Mouse (Mus musculus): Measurements from ENCODE around the gene Esrra.
"Not testable (repeated sequence)": the region's sequence is repeated elsewhere in the genome, so short reads cannot be mapped to it uniquely, and the experiment has no call there.

Esrra gene

GRCm38 (mm10) chr19:6920741-6921636 is 624 bp downstream of the Esrra start:
- in situ Hi-C loops (cut with MseI, MboI), result no loop called here

GRCm38 (mm10) chr19:6919876-6920740 is 1.5 kb downstream of the Esrra start:
- in situ Hi-C loops (cut with MseI, MboI), result no loop called here

DNA sequence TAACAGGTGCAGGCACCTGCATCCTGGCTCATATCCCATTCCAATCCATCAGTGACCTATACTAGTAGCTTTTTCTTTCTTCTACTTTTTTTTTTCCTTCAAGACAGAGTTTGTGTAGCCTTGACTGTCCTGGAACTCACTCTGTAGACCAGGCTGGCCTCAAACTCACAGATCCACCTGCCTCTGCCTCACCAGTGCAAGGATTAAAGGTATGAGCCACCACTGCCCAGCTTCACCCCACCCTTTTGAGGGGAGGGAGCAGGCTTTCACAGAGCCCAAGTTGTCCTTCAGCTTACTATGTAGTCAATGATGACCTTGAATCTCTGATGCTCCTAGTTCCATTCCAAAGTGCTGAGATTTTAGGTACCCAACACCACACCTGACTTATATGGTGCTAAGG is 2.2 kb downstream of the Esrra start:
- in situ Hi-C loops (cut with MseI, MboI), result no loop called here

- in situ Hi-C loops (cut with MseI, MboI), result no loop called here
Observed at GRCm38 (mm10) chr19:6918321-6918720, 3.3 kb downstream of the Esrra start.

DNA sequence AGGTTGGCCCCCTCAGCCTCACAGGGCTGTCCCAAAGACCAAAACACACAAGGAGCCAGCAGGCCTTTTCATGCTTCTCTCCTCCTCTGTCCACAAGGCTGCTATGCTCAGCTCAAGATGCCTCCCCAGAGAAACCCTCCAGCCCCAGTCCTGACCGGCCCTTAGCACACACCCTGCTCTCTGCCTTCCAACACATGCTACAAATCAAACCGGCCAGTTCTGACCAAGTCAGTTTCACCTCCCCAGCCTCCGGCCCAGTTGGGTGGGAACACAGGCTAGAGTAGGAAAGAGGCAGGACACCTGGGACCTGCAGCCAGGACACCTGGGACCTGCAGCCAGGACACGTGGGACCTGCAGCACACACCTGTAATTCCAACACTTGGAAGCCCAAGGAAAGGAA is 5.1 kb downstream of the Esrra start:
- in situ Hi-C loops (cut with MseI, MboI), result no loop called here

DNA sequence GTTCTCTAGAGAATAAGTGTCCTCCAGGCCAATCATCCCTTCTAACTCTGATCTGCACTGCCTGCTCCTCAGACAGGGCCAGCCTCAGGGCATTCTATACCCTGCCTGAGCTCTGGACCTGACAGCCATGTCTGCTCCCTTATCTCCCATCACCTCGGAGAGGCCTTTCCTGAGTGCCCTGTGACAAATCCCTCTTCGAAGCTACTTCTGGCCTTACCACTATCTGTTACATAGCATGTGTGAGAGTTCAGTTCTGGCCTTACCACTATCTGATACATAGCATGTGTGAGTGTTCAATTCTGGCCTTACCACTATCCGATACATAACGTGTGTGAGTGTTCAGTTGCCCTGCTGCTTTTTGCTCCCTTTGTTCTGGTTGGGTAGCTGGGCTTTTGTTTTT is 6.3 kb downstream of the Esrra start:
- in situ Hi-C loops (cut with MseI, MboI), result no loop called here

DNA sequence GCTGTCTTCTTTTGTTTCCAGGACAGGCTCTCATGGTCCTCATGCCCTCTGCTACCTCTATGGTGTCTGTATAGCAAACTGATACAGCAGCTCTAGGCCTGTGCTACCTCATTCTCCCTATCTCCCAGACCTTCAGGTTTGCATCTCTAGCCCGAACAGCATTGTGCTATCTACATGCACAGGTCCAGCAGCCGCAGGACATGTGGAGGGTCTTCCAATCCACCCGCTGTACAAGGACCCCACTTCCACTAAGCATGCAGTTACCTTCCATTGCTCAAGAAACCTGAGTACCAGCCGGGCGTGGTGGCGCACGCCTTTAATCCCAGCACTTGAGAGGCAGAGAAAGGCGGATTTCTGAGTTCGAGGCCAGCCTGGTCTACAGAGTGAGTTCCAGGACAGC is 7.1 kb downstream of the Esrra start:
- in situ Hi-C loops (cut with MseI, MboI), result no loop called here

DNA sequence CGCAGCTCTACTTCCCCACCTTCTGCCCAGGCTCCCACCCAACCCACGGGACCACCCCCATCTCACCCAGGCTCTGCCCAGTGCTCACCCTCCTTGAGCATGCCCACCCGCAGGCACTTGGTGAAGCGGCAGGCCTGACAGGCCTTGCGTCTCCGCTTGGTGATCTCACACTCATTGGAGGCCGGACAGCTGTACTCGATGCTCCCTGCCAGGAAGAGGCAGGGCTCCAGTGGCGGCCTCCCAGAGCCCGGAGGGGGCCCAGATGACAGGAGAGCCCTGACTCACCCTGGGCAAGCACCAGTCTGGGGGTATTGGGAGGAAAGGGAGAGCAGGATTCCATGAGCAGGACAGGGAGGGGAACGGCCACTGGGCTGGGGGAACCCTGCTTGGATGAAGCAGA is 7.6 kb downstream of the Esrra start:
- in situ Hi-C loops (cut with MseI, MboI), result no loop called here

- in situ Hi-C loops (cut with MseI, MboI), result no loop called here
Observed at GRCm38 (mm10) chr19:6913036-6913435, 8.6 kb downstream of the Esrra start.

- in situ Hi-C loops (cut with MseI, MboI), result no loop called here
Observed at GRCm38 (mm10) chr19:6912205-6912970, 9.2 kb downstream of the Esrra start.

DNA sequence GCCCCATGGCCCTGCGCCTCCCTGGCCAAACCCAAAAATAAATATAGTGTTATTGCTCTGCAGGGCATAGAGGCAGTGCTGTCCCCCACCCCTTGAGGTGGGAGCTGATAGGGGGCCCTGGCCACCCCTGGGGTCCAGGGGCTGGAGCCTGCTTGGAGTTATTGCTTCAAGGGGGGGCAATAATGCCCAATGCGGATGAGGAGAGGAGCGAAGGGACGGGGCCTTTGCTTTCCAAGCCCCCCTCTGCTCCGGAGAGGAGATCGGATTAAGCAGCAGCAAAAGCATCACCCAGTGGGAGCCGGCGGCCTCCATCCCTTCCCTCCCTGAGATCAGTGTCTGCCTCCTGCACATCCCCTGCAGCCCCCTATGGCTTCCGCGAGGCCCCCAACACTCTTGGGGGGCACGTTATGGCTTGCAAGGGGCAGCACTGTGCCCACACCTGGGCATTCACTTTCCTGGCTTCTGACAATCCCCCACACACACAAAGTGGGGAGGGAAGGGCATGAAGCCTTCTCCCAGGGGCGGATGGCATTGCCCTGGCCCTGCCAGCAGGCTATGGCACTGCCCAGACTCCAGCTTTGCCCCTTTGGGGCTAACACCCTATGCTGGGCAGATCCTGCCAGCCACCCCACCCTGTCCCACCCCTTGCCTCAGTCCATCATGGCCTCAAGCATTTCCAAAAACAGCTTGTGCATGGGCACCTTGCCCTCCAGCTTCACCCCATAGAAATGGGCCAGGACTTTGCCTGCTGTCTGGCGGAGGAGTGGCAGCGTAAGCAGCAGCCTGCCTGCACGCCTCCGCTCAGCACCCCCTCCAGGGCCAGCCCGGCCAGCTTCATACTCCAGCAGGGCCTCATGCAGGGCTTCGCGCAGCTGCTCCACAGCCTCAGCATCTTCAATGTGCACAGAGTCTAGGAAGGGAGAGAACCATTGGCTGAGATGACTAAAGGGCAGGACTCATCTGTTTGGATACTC is 10.2 kb downstream of the Esrra start:
- in situ Hi-C loops (cut with MseI, MboI), result no loop called here

- in situ Hi-C loops (cut with MseI, MboI), result not testable (repeated sequence)
Observed at GRCm38 (mm10) chr19:6910306-6910705, 11.3 kb downstream of the Esrra start.

DNA sequence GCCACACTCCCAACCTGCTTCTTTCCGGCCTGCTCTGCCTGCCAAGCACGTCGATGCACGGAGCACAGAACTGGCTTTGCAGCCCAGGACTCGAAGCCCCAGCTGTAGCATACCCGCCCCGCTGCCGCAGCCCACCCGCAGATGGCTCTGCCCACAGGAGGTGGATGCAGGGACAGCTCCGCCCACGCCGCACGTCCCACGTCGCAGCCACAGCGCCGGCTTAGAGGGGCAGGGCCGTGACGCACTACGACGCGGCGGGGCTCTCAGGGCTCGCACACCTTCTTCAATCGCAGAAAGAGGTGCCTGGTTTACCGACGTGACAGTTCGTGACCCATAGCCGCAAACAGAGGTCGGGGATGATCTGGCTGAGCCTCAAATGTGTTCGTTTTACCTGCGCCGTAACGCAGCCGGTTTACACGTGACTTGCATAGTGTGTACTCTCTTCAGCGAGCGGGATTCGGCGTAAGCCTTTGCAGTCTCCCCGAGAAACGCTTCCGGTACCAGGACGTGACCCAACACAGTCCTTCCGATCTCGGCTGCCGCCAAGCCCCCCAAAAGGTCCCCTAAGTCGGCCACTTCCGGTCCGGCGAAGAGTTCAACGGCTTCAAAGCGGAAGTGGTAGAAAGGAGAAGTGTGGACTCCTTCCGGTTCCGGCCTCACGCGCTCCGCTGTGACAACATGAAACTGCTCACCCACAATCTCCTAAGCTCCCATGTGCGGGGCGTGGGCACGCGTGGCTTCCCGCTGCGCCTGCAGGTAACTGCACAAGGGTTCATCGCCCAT is 11.9 kb downstream of the Esrra start, which contains the start of the genes Trmt112 and Prdx5:
TSS of gene Trmt112 (plus strand) at position 192 of the 783 bp plus-strand sequence.
TSS of gene Prdx5 (minus strand) at position 600 of the 783 bp plus-strand sequence.
- in situ Hi-C loops (cut with MseI, MboI), result no loop called here

- in situ Hi-C loops (cut with MseI, MboI), result no loop called here
Observed at GRCm38 (mm10) chr19:6909021-6909420, 12.6 kb downstream of the Esrra start.

GRCm38 (mm10) chr19:6907811-6908540 is 13.6 kb downstream of the Esrra start:
- in situ Hi-C loops (cut with MseI, MboI), result no loop called here

GRCm38 (mm10) chr19:6907094-6907493 is 14.5 kb downstream of the Esrra start:
- in situ Hi-C loops (cut with MseI, MboI), result no loop called here

DNA sequence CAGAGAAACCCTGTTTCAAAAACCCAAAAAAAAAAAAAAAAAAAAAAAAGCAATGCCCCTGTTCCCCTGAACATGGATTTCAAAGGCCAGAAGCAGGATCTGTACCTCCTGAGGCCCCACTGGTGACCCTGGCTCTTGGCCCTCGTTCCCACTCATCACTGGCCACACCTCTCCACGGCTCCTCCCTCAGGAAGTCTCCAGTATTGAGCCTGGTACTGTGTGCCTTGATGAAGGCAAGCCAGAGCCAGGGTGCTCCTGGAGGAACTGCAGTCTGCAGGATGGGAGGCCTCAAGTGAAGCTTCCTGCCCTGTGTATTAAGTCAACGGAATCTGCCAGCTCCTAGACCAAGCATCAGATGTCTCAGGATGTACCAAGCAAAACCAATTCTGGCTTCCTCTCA is 15.4 kb downstream of the Esrra start:
- in situ Hi-C loops (cut with MseI, MboI), result no loop called here

- in situ Hi-C loops (cut with MseI, MboI), result no loop called here
Observed at GRCm38 (mm10) chr19:6905498-6906159, 16.0 kb downstream of the Esrra start.
